Mouse (Mus musculus) gastrocnemius, adult 18-20 months (tissue): Measurements from ENCODE around the gene Rnf225. TPM values are rescaled to one million over a fixed set of nuclear protein-coding genes. Genes with fewer than 3 reads are reported as not detected.

Source experiments
- DNase-seq: peaks from one replicate; pipeline ENCODE4 v3.0.0; 2021; ENCODE audit warnings: low spot score
- total RNA-seq, 2 experiments: library from RNA; stranded (reverse); gene quantifications; 2 replicates each; pipeline ENCODE4 v1.2.3; 2021

The Rnf225 gene
- total RNA-seq, 2 experiments from 2014 or later, result 0.46 to 0.59 TPM

GRCm38 (mm10) chr7:12980291-12980690 is 53.1 kb downstream of the Rnf225 start:
- no peak for DNase-seq

Other genes with a start within 250 kb of the Rnf225 start
- gene Vmn2r55, start 242.4 kb upstream of the Rnf225 start, total RNA-seq, result not detected
- not detected for gene Vmn2r56, start 192.4 kb upstream of the Rnf225 start, total RNA-seq
- gene Zscan18, start 123.8 kb upstream of the Rnf225 start, total RNA-seq, result 1 to 10 TPM in 1 of 2 experiments, under 1 TPM in 1; 0.36 to 1.2 TPM
- 1 to 10 TPM; 3.6 to 4.5 TPM for gene Zfp329, start 108.6 kb upstream of the Rnf225 start, total RNA-seq
- 10 to 100 TPM; 12.3 to 12.6 TPM for gene Zfp110, start 92.7 kb upstream of the Rnf225 start, total RNA-seq
- gene Zfp128, start 46.2 kb upstream of the Rnf225 start, total RNA-seq, result 1 to 10 TPM; 1.8 to 2.2 TPM
- gene Zscan22, start 29.6 kb upstream of the Rnf225 start, total RNA-seq, result 1 to 10 TPM; 2.8 to 3.4 TPM
- gene Rps5, start 5.1 kb upstream of the Rnf225 start, total RNA-seq, result 100 to 1,000 TPM; 586 to 589 TPM
- gene Zfp324, start 38.4 kb downstream of the Rnf225 start, total RNA-seq, result 1 to 10 TPM; 1.4 to 1.5 TPM
- 1 to 10 TPM; 1.9 to 2.1 TPM for gene Zfp446, start 50.4 kb downstream of the Rnf225 start, total RNA-seq
- under 1 TPM in 1 of 2 experiments, not detected in 1; 0.28 TPM for gene Slc27a5, start 70.8 kb downstream of the Rnf225 start, total RNA-seq
- gene Trim28, start 71.7 kb downstream of the Rnf225 start, total RNA-seq, result 10 to 100 TPM; 63.6 to 65.9 TPM
- 1 to 10 TPM; 3.2 to 4.0 TPM for gene Zbtb45, start 82.6 kb downstream of the Rnf225 start, total RNA-seq
- 100 to 1,000 TPM in 1 of 2 experiments, 10 to 100 TPM in 1; 95.4 to 103 TPM for gene Chmp2a, start 107.4 kb downstream of the Rnf225 start, total RNA-seq
- 100 to 1,000 TPM; 148 to 149 TPM for gene Ube2m, start 110.9 kb downstream of the Rnf225 start, total RNA-seq
- gene Mzf1, start 127.3 kb downstream of the Rnf225 start, total RNA-seq, result under 1 TPM; 0.62 to 0.71 TPM
- not detected for gene Vmn1r85, start 167.8 kb downstream of the Rnf225 start, total RNA-seq
- not detected for gene Vmn1r86, start 192.5 kb downstream of the Rnf225 start, total RNA-seq
- not detected for gene Vmn1r87, start 212.7 kb downstream of the Rnf225 start, total RNA-seq
- gene Vmn1r88, start 232.2 kb downstream of the Rnf225 start, total RNA-seq, result under 1 TPM; 0.05 to 0.09 TPM